Mouse (Mus musculus) stomach, postnatal 0 days (tissue): ENCODE results near the gene Tnc.

Source experiments
- CTCF ChIP-seq: IDR thresholded peaks from 2 replicates; pipeline ENCODE4 v1.5.1; 2016; ENCODE audit warnings: antibody characterized with exemption, low read depth, mild to moderate bottlenecking, moderate library complexity
- EP300 ChIP-seq: optimal IDR thresholded peaks from 2 replicates; pipeline ENCODE3; 2016; ENCODE audit warnings: antibody characterized with exemption

GRCm38 (mm10) chr4:64083858-64084257 is 37.0 kb upstream of the Tnc start:
- TF ChIP-seq CTCF, result no peak
- no peak for TF ChIP-seq EP300
